Mouse (Mus musculus) kidney, embryonic 16.5 days (tissue): Measurements from ENCODE around the gene Tbl1xr1. TPM values are rescaled to one million over a fixed set of nuclear protein-coding genes. Genes with fewer than 3 reads are reported as not detected.

ENCODE experiments used
- ATAC-seq: fragments of 200-750 bp; cut with Nextera tagmentation; 2 replicates; pipeline ENCODE4 v1.8.0; 2017; ENCODE audit warnings: moderate TSS enrichment; ENCODE audit not compliant: low FRiP score, low TSS enrichment
- H3K27ac ChIP-seq: fragments of 300-500 bp; sonication (generic); 2 replicates; pipeline ENCODE4 v1.5.1; 2014; ENCODE audit warnings: low read length
- H3K27me3 ChIP-seq: fragments of 300-500 bp; sonication (generic); 2 replicates; pipeline ENCODE4 v1.6.1; 2014; ENCODE audit warnings: low read length, control low read depth, mixed read lengths; ENCODE audit not compliant: insufficient read depth
- H3K36me3 ChIP-seq: fragments of 300-500 bp; sonication (generic); 2 replicates; pipeline ENCODE4 v1.6.1; 2014; ENCODE audit warnings: low read length, control low read depth, mixed read lengths; ENCODE audit not compliant: insufficient read depth
- H3K4me1 ChIP-seq: fragments of 300-500 bp; sonication (generic); 2 replicates; pipeline ENCODE4 v1.6.1; 2014; ENCODE audit warnings: low read length, control low read depth, mixed read lengths; ENCODE audit not compliant: insufficient read depth
- H3K4me2 ChIP-seq: fragments of 300-500 bp; sonication (generic); replicated peaks from 2 replicates; pipeline ENCODE4 v1.6.1; 2014; ENCODE audit warnings: low read depth, low read length
- H3K4me3 ChIP-seq: fragments of 300-500 bp; sonication (generic); 2 replicates; pipeline ENCODE4 v1.5.1; 2014; ENCODE audit warnings: mild to moderate bottlenecking, low read length
- H3K9ac ChIP-seq: fragments of 300-500 bp; sonication (generic); replicated peaks from 2 replicates; pipeline ENCODE4 v1.6.1; 2014; ENCODE audit warnings: low read length
- H3K9me3 ChIP-seq: fragments of 300-500 bp; sonication (generic); 2 replicates; pipeline ENCODE4 v1.6.1; 2016; ENCODE audit warnings: low read length, control low read depth
- WGBS: fragments of 180-500 bp; shearing (Covaris S2); extraction: QIAGEN DNeasy Blood & Tissue Kit; methylation state at CpG from one replicate; pipeline ENCODE4 v1.1.7; 2014; 5-methylcytosine and 5-hydroxymethylcytosine counted together
- polyA plus RNA-seq: library from polyadenylated mRNA; unstranded; fragments of >200 nt; fragmentation: Nextera tagmentation; extraction: Ambion mirVana; gene quantifications from 2 replicates; pipeline ENCODE4 v1.2.1, GENCODE M21; 2015

Gene Tbl1xr1
- polyA plus RNA-seq, 1 experiment from 2014 or later: 19.2 TPM

DNA sequence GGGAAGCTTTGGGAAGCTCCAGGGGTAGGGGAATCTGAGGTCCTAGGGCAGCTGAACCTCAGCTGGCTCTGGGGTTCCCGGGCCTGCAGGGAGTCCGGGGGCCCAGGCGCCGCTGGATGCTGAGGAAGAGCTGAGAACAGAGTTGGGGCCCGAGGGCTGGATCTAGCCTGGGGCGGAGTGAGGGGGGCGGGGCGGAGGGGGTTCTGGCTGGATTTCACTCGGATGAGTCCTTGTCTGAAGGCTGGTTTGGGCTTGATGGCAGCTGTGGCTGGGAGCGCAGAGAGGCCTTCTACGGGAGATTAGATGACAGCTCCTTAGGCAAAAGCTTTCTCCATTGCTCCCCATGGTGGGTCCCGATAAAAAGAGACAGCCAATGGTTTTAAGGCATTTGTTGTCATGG is 145.9 kb downstream of the Tbl1xr1 start:
- Histone ChIP-seq H3K27me3 (no peaks in the 10 kb centered on the region), H3K4me1 (no peaks in the 10 kb centered on the region), H3K9ac (no peak overlapping the region), H3K9me3 (no peaks in the 10 kb centered on the region), H3K27ac (no peak overlapping the region), H3K4me3 (no peak overlapping the region), H3K36me3 (no peaks in the 10 kb centered on the region), H3K4me2 (no peak overlapping the region)
- WGBS: 42% methylated on average over 12 of the region's 12 CpGs
- ATAC-seq: no peak

GRCm38 (mm10) chr3:22223023-22223422 is 146.6 kb downstream of the Tbl1xr1 start:
- no peak overlapping the region for H3K9ac ChIP-seq
- no peaks in the 10 kb centered on the region for H3K9me3 ChIP-seq
- no peaks in the 10 kb centered on the region for H3K36me3 ChIP-seq
- H3K27ac ChIP-seq: no peak overlapping the region
- no peaks in the 10 kb centered on the region for H3K27me3 ChIP-seq
- no peak for ATAC-seq
- no peak overlapping the region for H3K4me3 ChIP-seq
- WGBS: 93% methylated on average over 5 of the region's 5 CpGs
- H3K4me2 ChIP-seq: no peak overlapping the region
- no peaks in the 10 kb centered on the region for H3K4me1 ChIP-seq

- Histone ChIP-seq H3K36me3 (no peaks in the 10 kb centered on the region), H3K9me3 (no peaks in the 10 kb centered on the region), H3K27ac (no peak overlapping the region), H3K4me2 (no peak overlapping the region), H3K4me1 (no peaks in the 10 kb centered on the region), H3K27me3 (no peaks in the 10 kb centered on the region), H3K4me3 (no peak overlapping the region), H3K9ac (no peak overlapping the region)
- no peak for ATAC-seq
- WGBS: 73% methylated on average over 3 of the region's 3 CpGs
These were observed 151.6 kb downstream of the Tbl1xr1 start for GRCm38 (mm10) chr3:22228052-22228451.

DNA sequence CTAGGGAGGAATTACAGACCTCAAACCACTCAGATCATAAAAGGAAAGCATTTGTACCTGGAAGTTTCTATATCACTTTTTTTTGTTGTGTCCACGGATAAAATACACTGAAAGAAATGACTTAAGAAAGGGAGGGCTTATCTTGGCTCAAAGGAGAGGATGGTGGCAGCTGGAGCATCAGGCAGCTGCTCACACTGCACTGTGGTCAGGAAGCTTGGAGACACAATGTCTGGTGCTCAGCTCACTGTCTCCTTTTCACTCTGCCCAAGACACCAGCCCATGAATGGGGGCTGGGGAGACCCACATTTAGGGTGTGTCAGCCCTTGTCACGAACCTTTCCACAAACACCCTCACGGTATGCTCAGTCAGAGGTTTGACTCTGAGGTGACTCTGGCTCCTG is 154.2 kb downstream of the Tbl1xr1 start:
- H3K4me2 ChIP-seq: no peak overlapping the region
- no peak overlapping the region for H3K4me3 ChIP-seq
- H3K27me3 ChIP-seq: no peaks in the 10 kb centered on the region
- no peaks in the 10 kb centered on the region for H3K9me3 ChIP-seq
- ATAC-seq: no peak
- H3K27ac ChIP-seq: no peak overlapping the region
- no peak overlapping the region for H3K9ac ChIP-seq
- WGBS: 67% methylated on average over 3 of the region's 3 CpGs
- no peaks in the 10 kb centered on the region for H3K4me1 ChIP-seq
- H3K36me3 ChIP-seq: no peaks in the 10 kb centered on the region

GRCm38 (mm10) chr3:22238106-22238900 is 161.9 kb downstream of the Tbl1xr1 start:
- no peaks in the 10 kb centered on the region for H3K4me1 ChIP-seq
- H3K9me3 ChIP-seq: peaks cover 5% of the 10 kb centered on the region; the same call in 1 of the 2 replicates
- WGBS: 77% methylated on average over 16 of the region's 16 CpGs
- no peak overlapping the region for H3K27ac ChIP-seq
- no peaks in the 10 kb centered on the region for H3K36me3 ChIP-seq
- no peak overlapping the region for H3K4me2 ChIP-seq
- ATAC-seq: no peak
- no peak overlapping the region for H3K4me3 ChIP-seq
- H3K9ac ChIP-seq: no peak overlapping the region
- no peaks in the 10 kb centered on the region for H3K27me3 ChIP-seq
